Mouse (Mus musculus) E14TG2a.4 (cell line): ENCODE measurements around the gene Prg2.

Source experiments
- H3K27me3 ChIP-seq: 2 replicates; pipeline ENCODE4 v1.6.1; 2014; ENCODE audit warnings: low read length, control low read depth; ENCODE audit not compliant: insufficient read depth
- H3K36me3 ChIP-seq: 2 replicates; pipeline ENCODE4 v1.6.1; 2014; ENCODE audit warnings: low read length, control low read depth; ENCODE audit not compliant: insufficient read depth
- H3K4me1 ChIP-seq: replicated peaks from 2 replicates; pipeline ENCODE4 v1.6.1; 2014; ENCODE audit warnings: low read depth, low read length, control low read depth
- H3K4me3 ChIP-seq: replicated peaks from 2 replicates; pipeline ENCODE4 v1.5.1; 2014; ENCODE audit warnings: mild to moderate bottlenecking, low read length
- H3K9me3 ChIP-seq: 2 replicates; pipeline ENCODE4 v1.6.1; 2014; ENCODE audit warnings: low read length, control low read depth
- CTCF ChIP-seq: conservative IDR thresholded peaks from 2 replicates; pipeline ENCODE4 v1.5.1; 2014; ENCODE audit warnings: low read length
- NANOG ChIP-seq: IDR thresholded peaks from 2 replicates; pipeline ENCODE4 v1.6.1; 2014; ENCODE audit warnings: borderline replicate concordance, low read length, mixed read lengths
- POU5F1 ChIP-seq: IDR thresholded peaks from 2 replicates; pipeline ENCODE4 v1.6.1; 2014; ENCODE audit warnings: low read length, borderline replicate concordance

Prg2 gene

GRCm38 (mm10) chr2:84967318-84967991 lies 12.8 kb upstream of the Prg2 start:
- Histone ChIP-seq H3K4me1 (no peaks in the 10 kb centered on the region), H3K36me3 (no peaks in the 10 kb centered on the region), H3K27me3 (no peaks in the 10 kb centered on the region), H3K4me3 (no peak overlapping the region), H3K9me3 (no peaks in the 10 kb centered on the region)
- no peak for TF ChIP-seq CTCF
- no peak for TF ChIP-seq POU5F1
- no peak for TF ChIP-seq NANOG

- TF ChIP-seq CTCF (no peak), NANOG (no peak), POU5F1 (no peak)
- no peaks in the 10 kb centered on the region for H3K27me3 ChIP-seq
- H3K4me1 ChIP-seq, result no peaks in the 10 kb centered on the region
- H3K9me3 ChIP-seq, result no peaks in the 10 kb centered on the region
- H3K36me3 ChIP-seq, result no peaks in the 10 kb centered on the region
- H3K4me3 ChIP-seq, result no peak overlapping the region
Observed at GRCm38 (mm10) chr2:84975580-84975979, 4.7 kb upstream of the Prg2 start.

DNA sequence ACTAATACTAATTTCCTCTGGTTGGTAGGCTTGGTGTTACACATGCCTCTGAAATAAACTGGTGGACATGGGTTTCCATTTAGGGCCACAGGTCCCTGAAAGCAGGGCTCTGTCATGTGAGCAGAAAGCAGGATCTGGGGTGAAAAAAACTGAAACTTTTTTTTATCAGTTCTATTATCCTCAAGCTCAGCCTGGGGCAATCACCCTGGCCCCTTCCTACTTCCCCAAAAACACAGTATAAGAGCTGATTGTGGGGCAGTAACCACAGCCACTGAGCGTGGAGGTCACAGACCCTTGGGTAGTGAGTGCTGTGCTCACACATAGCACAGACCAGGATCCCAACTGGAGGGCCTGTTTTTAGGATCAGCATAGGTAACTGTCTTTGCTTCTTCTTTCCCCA lies 7.7 kb downstream of the Prg2 start, which contains the start of gene Prg3:
Prg3 (plus strand) TSS at position 286 of the 400 bp plus-strand sequence.
- Histone ChIP-seq H3K27me3 (peaks cover 8% of the 10 kb centered on the region), H3K4me3 (no peak within 1 kb of the TSS), H3K4me1 (no peaks in the 10 kb centered on the region), H3K36me3 (no peaks in the 10 kb centered on the region), H3K9me3 (no peaks in the 10 kb centered on the region)
- no peak for TF ChIP-seq CTCF
- no peak for TF ChIP-seq POU5F1
- TF ChIP-seq NANOG, result no peak

DNA sequence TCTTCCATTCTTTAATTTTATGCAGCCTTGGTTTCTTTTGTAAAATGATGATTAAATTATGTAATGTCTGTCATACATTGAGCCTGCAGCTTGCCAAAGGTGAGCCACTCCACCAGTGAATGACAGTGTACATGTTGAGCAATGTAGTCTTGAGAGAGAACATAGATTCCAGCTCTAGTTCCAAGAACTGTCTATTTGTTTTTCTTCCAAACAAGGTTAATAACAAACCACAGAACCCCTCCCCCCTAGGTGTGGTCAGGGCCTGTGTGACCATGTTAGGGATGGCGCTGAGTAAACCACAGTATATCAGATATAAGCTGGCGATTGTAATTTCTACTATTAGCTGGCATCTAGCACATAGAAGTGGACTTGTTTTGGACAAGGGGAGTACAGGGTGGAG lies 16.1 kb downstream of the Prg2 start:
- Histone ChIP-seq H3K4me3 (no peak overlapping the region), H3K4me1 (peaks cover 12% of the 10 kb centered on the region), H3K27me3 (peaks cover 26% of the 10 kb centered on the region), H3K36me3 (no peaks in the 10 kb centered on the region), H3K9me3 (no peaks in the 10 kb centered on the region)
- TF ChIP-seq POU5F1 (no peak), NANOG (no peak), CTCF (no peak)

DNA sequence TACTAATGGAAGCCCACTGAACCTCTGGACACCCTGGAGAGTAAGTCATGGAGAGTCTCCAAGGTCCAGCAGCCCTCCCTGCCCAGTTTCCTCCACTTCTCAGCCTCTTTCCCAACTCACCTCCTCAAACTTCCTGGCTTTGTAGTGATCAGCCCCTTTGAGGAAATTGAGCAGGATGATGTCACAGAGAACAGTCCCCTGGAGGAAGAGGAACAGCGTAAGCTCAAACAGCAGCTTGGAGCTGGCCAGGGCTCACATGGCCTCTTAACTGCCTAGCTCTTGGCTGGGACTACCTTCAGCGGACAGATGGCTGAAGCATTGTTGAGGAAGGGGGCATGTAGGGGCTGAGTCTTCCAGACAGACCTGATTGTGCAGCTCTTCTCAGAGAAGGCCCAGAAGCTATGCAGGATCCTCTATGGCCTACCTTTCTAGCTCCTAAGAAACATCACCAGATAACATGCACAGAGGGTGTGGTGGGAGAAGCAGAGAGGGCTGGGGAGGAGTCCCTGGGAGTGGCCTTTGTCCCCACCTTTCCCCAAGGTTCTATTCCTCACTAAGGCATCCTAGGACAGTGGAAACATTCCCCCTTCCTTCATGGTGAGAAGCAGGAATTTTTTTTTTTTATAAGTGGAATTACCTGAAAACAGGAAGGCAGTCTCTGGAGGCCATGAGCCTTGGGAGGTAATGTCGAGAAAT lies 19.4 kb downstream of the Prg2 start:
- no peak overlapping the region for H3K4me3 ChIP-seq
- H3K27me3 ChIP-seq, result peaks cover 15% of the 10 kb centered on the region
- no peaks in the 10 kb centered on the region for H3K9me3 ChIP-seq
- no peaks in the 10 kb centered on the region for H3K36me3 ChIP-seq
- peaks cover 12% of the 10 kb centered on the region for H3K4me1 ChIP-seq
- TF ChIP-seq CTCF (no peak), NANOG (no peak), POU5F1 (no peak)

GRCm38 (mm10) chr2:85001497-85001896 lies 21.2 kb downstream of the Prg2 start:
- H3K4me1 ChIP-seq, result peaks cover 6% of the 10 kb centered on the region
- H3K4me3 ChIP-seq, result no peak overlapping the region
- H3K36me3 ChIP-seq, result no peaks in the 10 kb centered on the region
- TF ChIP-seq POU5F1, result no peak
- no peak for TF ChIP-seq CTCF
- no peak for TF ChIP-seq NANOG
- no peaks in the 10 kb centered on the region for H3K9me3 ChIP-seq
- H3K27me3 ChIP-seq, result peaks cover 15% of the 10 kb centered on the region

GRCm38 (mm10) chr2:85002575-85002974 lies 22.3 kb downstream of the Prg2 start:
- Histone ChIP-seq H3K4me3 (no peak overlapping the region), H3K4me1 (peaks cover 15% of the 10 kb centered on the region), H3K36me3 (no peaks in the 10 kb centered on the region), H3K9me3 (no peaks in the 10 kb centered on the region), H3K27me3 (peaks cover 13% of the 10 kb centered on the region)
- TF ChIP-seq POU5F1 (no peak), NANOG (no peak), CTCF (no peak)

DNA sequence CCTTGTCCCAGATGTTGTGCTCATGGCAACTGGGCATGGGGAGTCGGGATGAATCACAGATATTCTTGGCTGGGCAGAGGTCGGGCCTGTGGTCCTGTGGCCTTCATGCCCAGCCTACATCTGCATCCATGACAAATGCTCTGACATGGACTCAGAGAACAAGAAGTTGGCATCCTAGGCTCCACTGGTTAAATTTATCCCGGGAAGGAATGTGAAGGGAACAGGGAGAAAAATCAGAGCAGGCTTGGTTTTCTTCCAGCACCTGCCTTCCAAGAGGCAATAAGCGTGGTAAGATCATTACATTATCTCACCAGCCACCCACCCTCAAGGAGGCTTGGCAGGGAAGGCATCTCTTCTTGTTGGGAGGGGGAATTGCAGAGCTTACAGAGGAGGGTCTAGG lies 24.1 kb downstream of the Prg2 start:
- TF ChIP-seq POU5F1 (no peak), NANOG (no peak), CTCF (no peak)
- H3K9me3 ChIP-seq, result no peaks in the 10 kb centered on the region
- H3K27me3 ChIP-seq, result no peaks in the 10 kb centered on the region
- H3K36me3 ChIP-seq, result no peaks in the 10 kb centered on the region
- no peak overlapping the region for H3K4me3 ChIP-seq
- peaks cover 16% of the 10 kb centered on the region for H3K4me1 ChIP-seq
